Comparison of ENCODE assay signal across 8 mouse cellular contexts in genomic region chr10:39266482-39266881, GRCm38 (mm10).
A peak's percentile ranks its signal among the peaks of the same experiment; 100 is the strongest.
DNase-seq lines count a peak whose midpoint lies in the region; ATAC-seq and TF ChIP-seq lines count a peak whose summit lies in the region.

No protein-coding gene starts in this region.

- H3K4me1 ChIP-seq in CH12.LX (ENCODE audit: control insufficient read depth in 1 of 2, insufficient read depth in 2 of 2), result peaks cover 4 to 34% of the 10 kb centered on the region in 2 experiments; a peak in 3 of 4 replicates
- no peaks in the 10 kb centered on the region; the same call in 1 of the 2 replicates for H3K4me1 ChIP-seq in bone marrow, adult 2 months (ENCODE audit: control insufficient read depth, insufficient read depth, low read length)
- peaks cover 30% of the 10 kb centered on the region for H3K4me1 ChIP-seq in forebrain, embryonic 15.5 days
- H3K4me1 ChIP-seq in lung, embryonic 14.5 days (ENCODE audit: insufficient read depth), result peaks cover 12% of the 10 kb centered on the region

- H3K36me3 ChIP-seq in CH12.LX (replicated peaks in 1 of 2; ENCODE audit: control insufficient read depth in 1 of 2, insufficient read depth in 1 of 2, low read length in 1 of 2), result no peaks in the 10 kb centered on the region
- no peaks in the 10 kb centered on the region for H3K36me3 ChIP-seq in forebrain, embryonic 15.5 days
- no peaks in the 10 kb centered on the region for H3K36me3 ChIP-seq in lung, embryonic 14.5 days (ENCODE audit: insufficient read depth)

- ATAC-seq in forebrain, embryonic 15.5 days (replicated peaks), result peak; percentile 74
- ATAC-seq in lung, embryonic 14.5 days (ENCODE audit: insufficient read depth), result peak; percentile 80
- ATAC-seq in erythroblast, adult 5-6 weeks (replicated peaks; ENCODE audit: low FRiP score, poor library complexity, severe bottlenecking), result no peak

- DNase-seq in CH12.LX (ENCODE audit: extremely low read depth), result peak; percentile 57
- DNase-seq in heart, postnatal 10 days, result peak; percentile 91 to 93
- peak; percentile 13 for DNase-seq in large intestine, adult 2 months (ENCODE audit: low read depth, low spot score)
- DNase-seq in lung, embryonic 14.5 days, result peak; percentile 98
- DNase-seq in ovary, postnatal 10 days (ENCODE audit: low spot score), result peak; percentile 39

- 4% methylated on average over 5 of the region's 5 CpGs for WGBS in bone marrow, adult 2 months
- 17% methylated on average over 5 of the region's 5 CpGs for WGBS in forebrain, embryonic 15.5 days
- 17% methylated on average over 5 of the region's 5 CpGs for WGBS in large intestine, adult 2 months
- 29% methylated on average over 5 of the region's 5 CpGs for WGBS in lung, embryonic 14.5 days

- no peak for TF ChIP-seq CTCF in CH12.LX (conservative IDR thresholded peaks at IDR 0.05 in 1 of 2, IDR thresholded peaks at IDR 0.05 in 1 of 2; ENCODE audit: low read depth in 2 of 2, low read length in 2 of 2)
- no peak for TF ChIP-seq CTCF in bone marrow, adult 2 months (IDR thresholded peaks at IDR 0.05; ENCODE audit: control insufficient read depth, insufficient read depth, low read length)
- no peak for TF ChIP-seq CTCF in lung, embryonic 14.5 days (IDR thresholded peaks at IDR 0.05; ENCODE audit: low read depth)

- TF ChIP-seq RAD21 in CH12.LX (IDR thresholded peaks at IDR 0.05; ENCODE audit: low read depth, low read length), result no peak

- H3K27ac ChIP-seq in CH12.LX (ENCODE audit: insufficient read depth, low read depth), result no peak overlapping the region
- peak overlapping the region; percentile 77 for H3K27ac ChIP-seq in bone marrow, adult 2 months (ENCODE audit: control insufficient read depth, insufficient read depth, low read depth, low read length, poor library complexity)
- H3K27ac ChIP-seq in forebrain, embryonic 15.5 days (replicated peaks), result peak overlapping the region; percentile 72
- peak overlapping the region; percentile 76; the same call in 1 of the 2 replicates for H3K27ac ChIP-seq in lung, embryonic 14.5 days (ENCODE audit: low read depth)

- H3K9ac ChIP-seq in CH12.LX (ENCODE audit: insufficient read depth, low read depth), result no peak overlapping the region
- 0 out of 2 replicates have a peak overlapping the region, but pooled peaks have one; percentile 4 for H3K9ac ChIP-seq in forebrain, embryonic 15.5 days (replicated peaks)
- no peak overlapping the region for H3K9ac ChIP-seq in lung, embryonic 14.5 days

- H3K4me2 ChIP-seq in CH12.LX (ENCODE audit: insufficient read depth, low read depth, poor library complexity, severe bottlenecking), result peak overlapping the region; percentile 85
- H3K4me2 ChIP-seq in forebrain, embryonic 15.5 days (replicated peaks), result no peak overlapping the region
- H3K4me2 ChIP-seq in lung, embryonic 14.5 days, result no peak overlapping the region

- intact Hi-C loops in heart, postnatal 10 days (cut with DNase I), result loop anchor here (5.0 kb wide), 1 partner anchor 101 kb away; the partner anchor contains the start of gene Fyn

- H3K79me2 ChIP-seq in CH12.LX (replicated peaks; ENCODE audit: control insufficient read depth, extremely low read depth, insufficient read depth, poor library complexity, severe bottlenecking), result no peaks in the 10 kb centered on the region

- peak overlapping the region in 1 of 3 experiments; percentile 23 for H3K4me3 ChIP-seq in CH12.LX (replicated peaks in 1 of 3; ENCODE audit: low read depth in 2 of 3, low read length in 2 of 3, poor library complexity in 1 of 3)
- peak overlapping the region; percentile 44 for H3K4me3 ChIP-seq in bone marrow, adult 2 months (replicated peaks; ENCODE audit: control insufficient read depth, low read depth, low read length)
- H3K4me3 ChIP-seq in forebrain, embryonic 15.5 days, result no peak overlapping the region
- no peak overlapping the region for H3K4me3 ChIP-seq in lung, embryonic 14.5 days (ENCODE audit: low read depth, low read length)

- no peaks in the 10 kb centered on the region for H3K9me3 ChIP-seq in CH12.LX (replicated peaks; ENCODE audit: low read length)
- no peaks in the 10 kb centered on the region for H3K9me3 ChIP-seq in forebrain, embryonic 15.5 days
- no peaks in the 10 kb centered on the region for H3K9me3 ChIP-seq in lung, embryonic 14.5 days (ENCODE audit: low read depth, low read length)

- TF ChIP-seq EP300 in CH12.LX (IDR thresholded peaks at IDR 0.05; ENCODE audit: low read length), result peak; percentile 63

- in situ Hi-C loops in CH12.LX (cut with MboI; ENCODE audit: low pct_ligation_motif_present, low pct_unique_long_range_greater_than_20kb, low sequenced_read_pairs), result no loop called here

- no peaks in the 10 kb centered on the region for H3K27me3 ChIP-seq in CH12.LX (replicated peaks)
- H3K27me3 ChIP-seq in forebrain, embryonic 15.5 days, result no peaks in the 10 kb centered on the region
- H3K27me3 ChIP-seq in lung, embryonic 14.5 days (ENCODE audit: insufficient read depth, low read length), result no peaks in the 10 kb centered on the region

- no peak for TF ChIP-seq POLR2A in CH12.LX (IDR thresholded peaks at IDR 0.05; ENCODE audit: low read depth, low read length)
- TF ChIP-seq POLR2A in bone marrow, adult 2 months (IDR thresholded peaks at IDR 0.05; ENCODE audit: borderline replicate concordance, control insufficient read depth, low read depth, low read length), result no peak

- dilution Hi-C loops in CH12.LX (cut with MboI; ENCODE audit: extremely low pct_ligation_motif_present, extremely low pct_unique_long_range_greater_than_20kb, low sequenced_read_pairs), result no loop called here

TF ChIP-seq in CH12.LX, 34 proteins besides CTCF, POLR2A, EP300 and RAD21:
- peak; percentile 22; the same call in 1 of the 2 replicates for TF ChIP-seq ETS1 (conservative IDR thresholded peaks at IDR 0.05; ENCODE audit: low read depth, low read length)
- TF ChIP-seq JUN (IDR thresholded peaks at IDR 0.05; ENCODE audit: insufficient read depth, low read depth, low read length), result no peak
- no peak for TF ChIP-seq TCF12 (IDR thresholded peaks at IDR 0.05; ENCODE audit: low read depth, low read length)
- no peak; the same call in 1 of the 2 replicates for TF ChIP-seq NELFE (IDR thresholded peaks at IDR 0.05; ENCODE audit: low read depth, low read length)
- no peak for TF ChIP-seq NRF1 (IDR thresholded peaks at IDR 0.05; ENCODE audit: low read depth, low read length)
- no peak for TF ChIP-seq ZC3H11A (IDR thresholded peaks at IDR 0.05; ENCODE audit: low read depth, low read length)
- TF ChIP-seq BHLHE40 (IDR thresholded peaks at IDR 0.05; ENCODE audit: low read depth, low read length), result 0 out of 2 replicates have a peak, but pooled peaks have one; percentile 38
- TF ChIP-seq MAZ (IDR thresholded peaks at IDR 0.05; ENCODE audit: low read depth, low read length), result no peak
- no peak for TF ChIP-seq TBP (conservative IDR thresholded peaks at IDR 0.05; ENCODE audit: low read depth, low read length)
- no peak for TF ChIP-seq UBTF (IDR thresholded peaks at IDR 0.05; ENCODE audit: low read depth, low read length)
- TF ChIP-seq MYC (IDR thresholded peaks at IDR 0.05; ENCODE audit: low read depth, low read length), result no peak
- TF ChIP-seq SIN3A (IDR thresholded peaks at IDR 0.05; ENCODE audit: low read length), result no peak
- TF ChIP-seq ZNF384 (IDR thresholded peaks at IDR 0.05; ENCODE audit: low read depth, low read length), result no peak
- TF ChIP-seq GABPA (IDR thresholded peaks at IDR 0.05; ENCODE audit: insufficient replicate concordance, low read depth, low read length), result no peak
- TF ChIP-seq KAT2A (IDR thresholded peaks at IDR 0.05; ENCODE audit: insufficient replicate concordance, low read length), result no peak
- TF ChIP-seq ELF1 (IDR thresholded peaks at IDR 0.05; ENCODE audit: low read depth, low read length), result no peak
- TF ChIP-seq CHD2 (IDR thresholded peaks at IDR 0.05; ENCODE audit: low read length), result no peak
- no peak for TF ChIP-seq CHD1 (IDR thresholded peaks at IDR 0.05; ENCODE audit: low read depth, low read length)
- peak; percentile 67 for TF ChIP-seq IRF4 (IDR thresholded peaks at IDR 0.05; ENCODE audit: low read depth, low read length)
- TF ChIP-seq JUND (conservative IDR thresholded peaks at IDR 0.05; ENCODE audit: low read depth, low read length), result 0 out of 2 replicates have a peak, but pooled peaks have one; percentile 8
- no peak for TF ChIP-seq ZMIZ1 (IDR thresholded peaks at IDR 0.05; ENCODE audit: low read depth, low read length)
- no peak for TF ChIP-seq MAFK (IDR thresholded peaks at IDR 0.05; ENCODE audit: insufficient replicate concordance, low read length)
- no peak for TF ChIP-seq HCFC1 (IDR thresholded peaks at IDR 0.05; ENCODE audit: low read depth, low read length)
- no peak for TF ChIP-seq ZKSCAN1 (IDR thresholded peaks at IDR 0.05; ENCODE audit: borderline replicate concordance, low read depth, low read length)
- TF ChIP-seq E2F4 (IDR thresholded peaks at IDR 0.05; ENCODE audit: insufficient replicate concordance, low read depth, low read length), result no peak
- TF ChIP-seq USF2 (conservative IDR thresholded peaks at IDR 0.05; ENCODE audit: low read depth, low read length), result no peak
- no peak for TF ChIP-seq SMC3 (IDR thresholded peaks at IDR 0.05; ENCODE audit: low read depth, low read length)
- no peak; the same call in 1 of the 2 replicates for TF ChIP-seq MEF2A (IDR thresholded peaks at IDR 0.05; ENCODE audit: borderline replicate concordance, low read depth, low read length)
- TF ChIP-seq PAX5 (IDR thresholded peaks at IDR 0.05; ENCODE audit: low read length), result no peak
- TF ChIP-seq RCOR1 (conservative IDR thresholded peaks at IDR 0.05; ENCODE audit: low read depth, low read length), result no peak
- TF ChIP-seq MXI1 (IDR thresholded peaks at IDR 0.05; ENCODE audit: low read depth, low read length), result no peak
- TF ChIP-seq USF1 (IDR thresholded peaks at IDR 0.05; ENCODE audit: low read depth, low read length), result no peak

Comparison
In these comparisons a context has a peak if more than half of its experiments do, and no peak if none do; other contexts are left out.
1. DNase-seq: peak in every context shown above with its lines; median percentile 98 in lung, embryonic 14.5 days; 92 in heart, postnatal 10 days; 57 in CH12.LX; 39 in ovary, postnatal 10 days; 13 in large intestine, adult 2 months.